Mouse (Mus musculus) adrenal gland, adult 8-10 months (tissue): ENCODE measurements around the gene Fam240b. TPM values are rescaled to one million over a fixed set of nuclear protein-coding genes. Genes with fewer than 3 reads are reported as not detected.

Experiments
- DNase-seq: peaks from one replicate; pipeline ENCODE4 v3.0.0; 2022
- total RNA-seq, 4 experiments: library from RNA; stranded (reverse); gene quantifications; 2 replicates each; pipeline ENCODE4 v1.2.4; 2022

Gene Fam240b
- total RNA-seq, 4 experiments from 2014 or later = not detected

DNA sequence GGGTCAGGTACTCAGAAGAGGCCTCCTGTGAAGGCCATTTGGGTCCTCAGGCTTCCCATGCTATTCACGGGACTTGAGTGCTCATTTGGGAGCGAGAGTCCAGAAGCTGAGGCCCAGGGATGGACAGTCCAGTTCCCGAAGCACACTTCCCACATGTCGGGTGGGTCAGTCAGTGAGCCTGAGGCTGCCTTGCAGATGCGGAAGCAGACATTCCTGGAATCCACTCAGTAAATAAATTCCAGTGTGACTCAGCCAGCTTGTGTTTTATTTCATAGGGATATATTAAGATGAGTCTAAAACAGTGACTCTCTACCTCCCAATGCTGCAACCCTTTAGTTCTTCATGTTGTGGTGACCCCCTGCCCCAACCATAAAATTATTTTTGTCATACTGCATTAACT lies 58.1 kb downstream of the Fam240b start:
- no peak for DNase-seq

DNA sequence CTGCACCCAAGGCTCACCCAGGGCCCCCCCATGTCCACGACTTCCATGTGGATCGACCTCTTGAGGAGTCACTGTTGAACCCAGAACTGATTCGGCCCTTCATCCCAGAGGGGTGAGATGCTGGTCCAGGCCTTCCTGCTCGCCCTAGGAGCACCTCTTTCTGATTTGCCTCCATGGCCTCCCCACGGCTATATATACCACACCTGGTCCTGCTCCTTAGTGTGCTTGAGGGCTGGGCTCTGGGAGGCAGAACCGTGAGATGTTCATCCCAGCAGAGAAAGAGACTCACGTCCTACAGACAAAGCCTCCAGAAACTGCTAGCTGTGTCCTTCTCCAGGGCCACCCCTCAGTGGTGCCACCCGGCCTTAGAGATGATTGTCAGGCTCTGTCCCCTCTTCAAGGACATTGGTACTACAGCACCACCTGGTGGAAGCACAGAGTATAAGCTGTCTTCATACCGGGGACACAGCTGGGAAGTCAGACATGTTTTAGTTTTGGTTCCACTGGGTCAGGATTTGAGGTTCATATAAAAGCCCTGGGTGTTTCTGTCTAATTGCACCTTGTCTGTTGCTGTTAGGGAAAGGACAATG lies 58.6 kb downstream of the Fam240b start:
- peak; percentile 43 for DNase-seq

GRCm38 (mm10) chr13:64437801-64438200 lies 59.8 kb downstream of the Fam240b start:
- DNase-seq = no peak

DNA sequence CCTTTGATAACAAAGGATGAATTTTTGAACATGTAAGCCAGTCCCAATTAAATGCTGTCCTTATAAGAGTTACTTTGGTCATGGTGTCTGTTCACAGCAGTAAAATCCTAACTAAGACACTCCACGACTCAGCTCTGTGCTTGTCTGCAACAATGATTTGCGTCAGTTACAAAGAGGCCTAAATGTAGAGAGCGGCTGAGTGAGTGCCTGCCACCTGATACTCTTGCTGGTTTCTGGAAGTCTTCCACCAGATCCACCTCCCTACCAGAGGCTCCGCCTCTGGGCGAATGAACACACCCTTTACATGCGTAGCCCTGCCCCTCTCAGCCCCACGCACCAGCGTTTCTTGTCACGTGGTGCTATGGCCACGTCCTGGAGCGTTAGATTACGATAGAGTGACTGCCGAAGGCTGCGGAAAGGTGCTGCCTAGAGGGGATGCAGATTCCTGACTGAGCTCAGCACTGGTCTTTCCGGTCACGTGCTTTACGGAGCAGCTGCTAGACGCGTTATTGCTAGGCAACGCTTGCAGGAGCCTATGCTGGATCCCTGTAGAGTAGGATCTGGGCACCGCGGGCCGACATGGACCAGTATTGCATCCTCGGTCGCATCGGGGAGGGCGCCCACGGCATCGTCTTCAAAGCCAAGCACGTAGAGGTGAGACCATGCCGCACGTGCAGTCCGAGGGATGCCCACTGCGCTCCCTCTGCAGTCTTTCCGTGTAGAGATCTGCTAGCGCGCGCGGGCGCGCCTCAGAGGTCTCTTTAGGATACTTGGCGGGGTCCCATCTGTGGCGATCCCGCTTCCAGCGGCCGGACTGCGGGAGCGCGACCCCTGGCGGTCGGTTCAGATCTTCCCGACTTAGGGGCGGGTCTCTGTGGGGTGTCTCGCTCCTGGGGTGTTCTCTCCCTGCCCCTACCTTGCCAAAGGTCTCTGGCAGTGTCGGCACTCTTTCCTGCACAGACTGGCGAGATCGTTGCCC lies 65.3 kb downstream of the Fam240b start, which contains the start of gene Cdk20:
Gene Cdk20, plus strand, starts transcription at position 298 of the 979 bp plus-strand sequence.
- DNase-seq = peak; percentile 95

Other genes with a start within 250 kb of the Fam240b start
- 10 to 100 TPM; 11.0 to 21.2 (median 15.8) TPM for gene Cdc14b, start 222.5 kb downstream of the Fam240b start, total RNA-seq
- 10 to 100 TPM; 44.6 to 57.2 (median 50.2) TPM for gene Aaed1, start 185.1 kb downstream of the Fam240b start, total RNA-seq
- gene Ctsl, start 126.9 kb downstream of the Fam240b start, total RNA-seq = 100 to 1,000 TPM; 197 to 449 (median 314) TPM
- 1 to 10 TPM; 3.3 to 5.1 (median 4.7) TPM for gene Cdk20, start 65.5 kb downstream of the Fam240b start, total RNA-seq